Mouse (Mus musculus) ovary, postnatal 36 days (tissue): Measurements from ENCODE around the gene Pfkfb4.

Source experiments
- DNase-seq: peaks from one replicate; pipeline ENCODE4 v3.0.0; 2022; ENCODE audit warnings: low spot score, mixed read lengths

The Pfkfb4 gene

DNA sequence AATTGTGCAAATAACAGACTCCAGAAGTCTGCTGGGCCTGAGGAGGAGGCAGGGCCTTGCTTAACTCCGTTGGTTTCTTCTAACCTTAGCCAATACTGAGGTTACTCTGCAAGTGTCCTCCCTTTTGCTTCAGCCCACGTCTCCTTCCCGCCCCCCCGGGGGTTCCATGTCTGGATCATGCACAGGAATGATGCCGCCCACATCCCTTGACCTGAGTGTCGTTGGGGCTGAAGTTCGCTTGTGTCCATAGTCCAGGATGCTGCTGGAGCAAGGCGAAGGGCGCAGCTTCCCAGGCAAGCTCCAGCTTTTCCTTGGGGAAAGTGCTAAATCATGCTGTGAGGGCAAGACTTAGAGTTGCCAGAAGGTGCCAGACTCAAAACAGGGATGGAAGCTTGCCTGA is 4.8 kb downstream of the Pfkfb4 start:
- DNase-seq: no peak

DNA sequence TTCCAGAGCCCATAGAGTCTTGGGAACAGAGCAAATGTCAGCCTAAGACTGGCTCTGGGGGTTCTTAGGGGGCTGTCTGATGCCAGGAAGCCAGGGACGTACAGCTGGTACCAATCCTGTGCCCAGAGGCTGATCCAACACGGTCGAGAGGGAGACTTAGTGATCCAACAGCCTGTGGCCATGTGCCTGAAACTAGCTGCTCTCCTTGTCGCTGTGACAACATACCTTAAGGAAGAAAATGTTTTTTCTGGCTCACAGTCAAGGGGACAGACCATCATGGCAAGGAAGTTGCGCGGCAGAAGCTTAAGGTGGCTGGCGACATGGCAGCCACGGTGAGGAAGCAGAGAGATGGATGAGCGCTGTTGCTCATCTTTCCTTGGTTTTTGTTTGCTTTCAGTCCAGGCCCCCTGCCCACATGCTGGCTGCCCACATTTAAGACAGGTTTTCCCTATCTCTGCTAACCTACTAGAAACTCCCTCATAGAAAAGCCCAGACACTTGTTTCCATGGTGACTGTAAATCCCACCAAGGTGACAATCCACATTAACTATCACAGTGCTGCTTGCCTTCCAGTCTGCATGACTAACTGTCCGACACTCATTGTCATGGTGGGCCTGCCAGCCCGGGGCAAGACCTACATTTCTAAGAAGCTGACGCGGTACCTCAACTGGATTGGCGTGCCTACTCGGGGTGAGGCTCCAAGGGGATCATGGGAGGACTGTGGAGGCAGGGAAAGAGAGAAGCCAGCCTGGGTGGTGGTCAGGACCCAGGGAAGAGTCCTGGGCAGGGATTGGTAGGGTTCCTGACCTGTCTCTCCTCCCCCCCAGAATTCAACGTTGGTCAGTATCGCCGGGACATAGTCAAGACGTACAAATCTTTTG is 6.9 kb downstream of the Pfkfb4 start:
- DNase-seq: no peak

DNA sequence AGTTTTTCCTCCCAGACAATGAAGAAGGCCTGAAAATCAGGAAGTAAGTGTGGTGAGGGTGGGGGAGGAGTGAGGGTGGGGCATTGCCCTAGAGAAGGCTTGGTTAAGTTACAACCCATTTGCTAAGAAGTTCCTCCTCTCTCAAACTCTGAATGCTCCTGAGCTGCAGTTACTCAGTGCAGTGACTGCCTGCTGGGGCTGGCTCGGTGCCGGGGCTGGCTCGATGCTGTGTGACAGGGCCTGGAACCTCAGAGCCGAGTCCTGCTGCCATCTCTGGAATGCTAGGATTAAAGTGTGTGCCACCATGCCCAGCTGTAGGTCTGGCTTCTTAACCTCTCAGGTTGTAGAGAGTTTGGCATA is 7.6 kb downstream of the Pfkfb4 start:
- DNase-seq: no peak

DNA sequence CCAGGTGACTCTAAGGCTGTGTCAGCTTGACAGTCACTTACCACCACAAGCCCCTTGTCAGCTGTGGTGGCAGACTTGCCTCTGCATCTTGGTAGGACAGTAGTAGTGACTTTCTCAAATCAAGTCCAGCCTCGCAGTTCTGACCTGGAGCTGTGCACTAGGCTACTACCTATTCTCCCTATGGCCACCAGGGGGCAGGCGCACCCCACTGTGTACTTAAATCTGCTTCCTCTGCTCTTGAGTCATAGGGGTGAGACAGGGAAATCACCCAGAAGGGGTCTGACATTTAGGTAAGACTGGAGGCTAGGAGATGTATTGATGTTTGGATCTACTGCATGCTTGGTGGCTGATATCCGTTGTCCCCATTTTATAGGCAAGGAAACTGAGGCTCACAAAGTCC is 9.1 kb downstream of the Pfkfb4 start:
- peak; percentile 50 for DNase-seq

DNA sequence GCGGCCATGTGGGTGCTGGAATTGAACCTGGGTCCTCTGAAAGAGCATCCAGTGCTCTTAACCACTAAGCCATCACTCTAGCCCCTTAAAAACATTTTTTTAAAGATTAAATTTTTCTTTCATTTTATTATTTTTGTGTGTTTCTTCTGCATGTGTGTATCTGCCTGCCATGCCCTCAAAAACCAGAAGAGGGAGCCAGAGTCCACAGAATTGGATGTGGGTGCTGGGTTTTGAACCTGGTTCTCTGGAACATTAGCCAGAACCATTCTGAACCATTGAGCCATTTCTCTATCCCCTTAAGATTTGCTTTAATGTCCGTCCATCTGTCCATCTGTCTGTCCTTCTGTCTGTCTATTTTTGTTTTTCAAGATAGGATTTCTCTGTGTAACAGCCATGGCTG is 11.6 kb downstream of the Pfkfb4 start:
- DNase-seq: no peak

DNA sequence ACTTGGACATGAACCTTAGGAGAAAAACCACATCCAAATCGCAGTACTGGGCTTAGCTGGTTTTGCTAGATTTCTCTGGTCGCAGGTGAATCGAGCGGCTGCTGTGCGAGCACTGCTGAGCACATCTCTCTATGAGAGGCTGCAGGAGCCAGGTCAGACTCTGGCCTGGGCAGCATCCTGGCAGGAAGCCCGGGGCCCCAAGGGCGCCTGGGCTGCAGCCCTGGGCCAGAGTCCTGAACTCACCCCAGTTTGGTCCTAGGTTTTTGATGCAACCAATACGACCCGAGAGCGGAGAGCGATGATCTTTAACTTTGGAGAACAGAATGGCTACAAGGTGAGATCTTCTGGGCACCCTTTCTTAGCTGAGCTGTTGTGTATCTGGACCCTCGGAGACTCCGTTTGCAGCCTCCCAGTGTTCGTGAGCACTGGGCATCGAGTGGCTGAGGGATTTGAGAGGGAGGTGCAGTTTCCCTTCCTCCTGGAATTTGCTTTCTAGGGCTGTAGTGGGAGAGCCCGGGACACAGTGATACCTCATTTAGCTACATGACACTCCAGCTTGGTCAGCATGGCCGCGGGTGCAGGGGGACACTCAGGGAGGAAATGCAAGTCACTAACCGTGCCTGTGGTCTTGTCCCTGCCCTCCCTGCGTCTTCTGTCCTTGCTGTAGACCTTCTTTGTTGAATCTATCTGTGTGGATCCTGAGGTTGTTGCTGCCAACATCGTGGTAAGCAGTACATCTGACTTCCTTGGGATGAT is 15.6 kb downstream of the Pfkfb4 start:
- no peak for DNase-seq

DNA sequence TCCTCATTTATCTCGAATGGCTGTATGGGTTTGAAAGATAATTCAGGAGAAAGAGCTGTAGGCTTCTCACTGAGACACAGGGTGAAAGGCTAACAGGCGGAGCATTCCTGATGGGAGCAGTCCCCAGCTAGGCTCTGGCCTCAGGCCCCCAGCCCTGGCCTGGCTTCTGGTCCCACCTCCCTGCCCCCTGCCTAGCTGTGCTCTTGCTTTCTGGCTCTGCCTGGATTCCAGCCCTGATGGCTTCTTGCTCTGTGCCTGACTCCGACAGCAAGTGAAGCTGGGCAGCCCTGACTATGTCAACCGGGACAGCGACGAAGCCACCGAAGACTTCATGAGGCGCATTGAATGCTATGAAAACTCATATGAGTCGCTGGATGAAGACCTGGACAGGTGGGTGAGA is 16.5 kb downstream of the Pfkfb4 start:
- no peak for DNase-seq

DNA sequence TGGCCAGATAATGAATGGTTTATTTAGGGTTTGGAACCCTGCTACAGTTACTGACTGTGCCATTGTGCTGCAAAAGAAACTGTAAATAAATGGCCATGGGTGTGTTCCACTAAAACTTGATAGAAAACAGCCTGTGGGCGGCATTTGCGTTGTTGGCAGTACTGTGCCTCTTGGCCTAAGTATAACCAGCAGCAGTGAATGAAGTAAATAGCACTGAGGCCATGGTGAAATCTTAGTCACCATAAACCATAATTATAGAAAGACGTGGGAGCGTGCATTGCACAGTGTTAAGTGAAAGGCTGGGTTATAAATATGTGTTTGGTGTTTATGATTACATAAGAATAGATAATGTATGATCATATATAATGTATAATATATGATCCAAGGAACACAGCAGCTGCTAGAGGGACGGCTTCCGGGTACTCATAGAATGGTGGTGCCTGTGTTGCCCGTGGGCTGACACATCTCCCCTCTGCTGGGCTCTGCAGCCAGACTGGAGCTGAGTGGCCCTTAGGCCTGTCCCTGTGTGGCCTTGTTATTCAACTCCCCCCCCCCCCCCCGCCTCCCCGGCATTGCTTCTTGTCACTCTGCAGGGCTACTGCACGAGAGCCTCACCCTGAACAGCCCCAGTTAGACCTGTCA is 17.5 kb downstream of the Pfkfb4 start:
- DNase-seq: no peak

DNA sequence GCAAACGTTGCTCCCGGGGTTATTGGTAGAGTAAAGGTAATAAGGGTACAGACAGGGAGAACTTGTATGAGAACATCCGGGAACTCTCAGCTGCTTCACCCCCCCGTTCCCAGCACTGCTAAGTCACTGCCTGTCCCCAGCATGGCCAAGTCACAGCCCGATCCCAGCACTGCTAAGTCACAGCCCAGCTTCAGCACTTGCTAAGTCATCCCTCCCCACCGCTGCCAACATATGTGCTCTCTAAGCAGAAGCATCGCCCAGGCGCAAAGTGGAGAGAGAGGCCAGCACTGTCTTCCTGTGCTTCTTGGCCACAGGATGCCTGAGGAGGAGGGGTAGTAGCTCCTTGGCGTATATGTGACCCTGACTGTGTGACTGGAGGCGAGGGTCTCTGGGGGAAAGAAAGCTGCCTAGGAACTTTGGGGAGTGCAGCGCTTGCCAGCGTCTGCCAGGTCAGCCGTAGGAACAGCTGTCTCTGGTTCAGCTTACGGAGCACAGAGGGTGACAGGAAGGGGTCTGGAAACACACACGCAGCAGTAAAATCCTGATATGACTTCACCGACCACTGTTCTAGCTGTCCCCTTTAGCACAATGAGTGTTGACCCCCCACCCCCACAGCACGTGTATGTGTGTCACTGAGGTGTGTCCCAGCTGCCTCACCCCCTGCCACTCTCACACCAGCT is 18.2 kb downstream of the Pfkfb4 start:
- no peak for DNase-seq

DNA sequence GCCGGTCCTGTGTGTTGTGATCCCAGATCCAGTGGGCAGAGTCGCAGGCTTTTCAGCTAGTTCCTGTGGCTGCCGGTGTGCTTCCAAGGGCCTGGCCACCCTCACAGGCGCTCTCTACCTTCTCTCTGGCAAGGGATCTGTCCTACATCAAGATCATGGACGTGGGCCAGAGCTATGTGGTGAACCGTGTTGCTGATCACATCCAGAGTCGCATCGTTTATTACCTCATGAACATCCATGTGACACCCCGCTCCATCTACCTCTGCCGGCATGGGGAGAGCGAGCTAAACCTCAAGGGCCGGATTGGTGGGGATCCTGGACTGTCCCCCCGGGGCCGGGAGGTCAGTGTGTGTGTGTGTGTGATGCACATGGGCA is 18.7 kb downstream of the Pfkfb4 start:
- no peak for DNase-seq

DNA sequence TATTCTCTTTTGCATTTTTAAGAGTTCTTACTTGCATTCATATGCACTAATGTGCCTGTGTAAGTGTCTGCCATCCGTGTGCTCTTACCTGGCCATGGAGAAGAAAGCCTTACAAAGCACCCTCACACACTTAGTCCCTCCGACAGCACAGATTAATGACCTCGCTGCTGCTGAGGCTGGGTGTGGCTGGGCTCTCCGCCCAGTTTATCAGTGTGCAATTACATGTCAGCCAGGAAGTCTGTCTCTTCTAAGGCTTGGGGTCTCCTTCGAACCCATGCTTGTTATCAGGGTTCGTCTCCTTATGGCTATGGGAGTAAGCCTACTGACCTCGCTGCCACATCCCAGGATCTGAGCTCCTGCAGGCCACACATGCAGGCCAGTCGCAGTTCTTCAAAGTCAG is 23.8 kb downstream of the Pfkfb4 start:
- no peak for DNase-seq

DNA sequence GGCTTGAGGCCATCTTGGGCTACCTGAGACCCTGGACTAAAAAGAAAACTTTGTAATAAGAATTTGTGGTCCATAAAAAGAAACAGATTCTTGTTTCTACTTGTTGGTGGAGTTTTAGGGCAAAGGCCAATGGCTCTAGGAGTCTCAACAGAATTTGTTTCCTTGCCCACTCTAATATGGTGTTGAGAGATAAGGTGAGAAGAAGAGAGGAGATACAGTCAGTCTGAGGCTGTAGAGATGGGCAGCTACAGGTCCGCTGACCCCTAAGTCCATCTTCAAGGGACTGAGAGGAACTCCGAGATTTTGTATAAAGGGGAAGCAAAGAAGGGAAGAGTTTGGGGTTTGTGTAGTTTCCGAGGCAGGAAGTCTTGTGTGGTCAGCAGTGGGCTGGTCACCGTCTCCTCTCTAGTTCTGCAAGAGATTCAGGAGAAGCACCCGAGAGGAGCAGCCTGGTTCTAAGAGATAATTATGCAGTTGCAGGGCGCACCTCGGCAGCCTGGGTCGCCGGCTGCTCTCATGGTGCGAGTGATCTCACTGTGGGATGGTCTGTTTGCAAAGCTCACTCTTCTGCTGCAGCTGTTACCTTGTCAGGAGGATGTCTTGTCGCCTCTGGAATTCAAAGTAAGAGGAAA is 25.5 kb downstream of the Pfkfb4 start:
- DNase-seq: no peak

DNA sequence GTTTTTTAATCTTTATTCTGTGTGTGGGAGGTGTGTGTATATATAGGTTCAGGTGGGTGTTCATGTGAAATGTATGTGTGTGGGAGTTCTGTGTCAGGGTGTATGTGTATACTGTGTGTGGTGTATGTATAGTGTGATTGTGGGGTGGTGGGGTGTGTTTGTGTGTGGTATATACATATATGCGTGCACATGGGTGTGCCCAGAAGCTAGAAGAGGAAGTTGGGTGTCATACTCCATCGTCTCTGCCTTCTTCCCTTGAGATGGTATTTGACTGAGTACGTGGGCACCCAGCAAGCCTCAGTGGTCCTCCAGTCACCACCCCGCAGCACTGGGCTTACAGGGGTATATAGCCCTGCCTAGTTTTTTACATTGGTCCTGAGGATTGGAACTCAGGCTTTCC is 29.9 kb downstream of the Pfkfb4 start:
- no peak for DNase-seq

DNA sequence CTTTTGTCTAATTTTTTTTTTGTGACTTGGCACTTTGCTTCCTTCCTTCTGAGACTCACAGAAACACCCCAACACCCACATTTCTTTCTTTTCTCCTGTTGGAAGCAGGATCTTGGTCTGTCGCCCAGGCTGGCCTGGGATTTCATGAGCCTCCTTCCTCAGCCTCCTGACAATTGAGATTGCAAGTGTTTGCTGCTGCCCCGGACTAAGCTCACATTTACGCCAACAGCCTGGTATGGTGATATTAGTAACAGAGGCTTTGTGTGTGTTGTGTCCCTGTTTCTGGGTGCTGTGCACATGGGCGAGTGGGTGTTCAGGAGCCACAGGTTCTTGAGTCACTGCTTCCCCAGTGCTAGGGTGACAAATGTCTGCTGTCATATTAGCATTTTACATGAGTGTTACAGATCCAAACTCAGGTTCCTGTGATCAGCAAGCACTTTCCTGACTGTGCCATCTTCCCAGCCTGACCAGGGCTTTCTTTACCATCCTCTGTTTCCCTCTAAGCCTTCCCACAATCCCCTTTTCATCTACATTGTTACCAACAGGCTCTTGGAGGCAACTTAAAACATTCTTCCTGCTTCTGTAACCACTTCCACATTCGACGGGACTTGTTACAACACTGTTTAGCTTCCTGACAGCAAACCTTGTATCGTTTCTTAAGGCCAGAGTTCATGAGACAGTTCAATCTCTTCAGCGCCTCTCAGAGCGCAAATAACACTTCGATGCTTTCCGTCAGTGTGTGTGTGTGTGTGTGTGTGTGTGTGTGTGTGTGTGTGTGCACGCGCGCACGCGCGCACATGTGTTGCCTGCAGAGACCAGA is 31.5 kb downstream of the Pfkfb4 start:
- DNase-seq: no peak

DNA sequence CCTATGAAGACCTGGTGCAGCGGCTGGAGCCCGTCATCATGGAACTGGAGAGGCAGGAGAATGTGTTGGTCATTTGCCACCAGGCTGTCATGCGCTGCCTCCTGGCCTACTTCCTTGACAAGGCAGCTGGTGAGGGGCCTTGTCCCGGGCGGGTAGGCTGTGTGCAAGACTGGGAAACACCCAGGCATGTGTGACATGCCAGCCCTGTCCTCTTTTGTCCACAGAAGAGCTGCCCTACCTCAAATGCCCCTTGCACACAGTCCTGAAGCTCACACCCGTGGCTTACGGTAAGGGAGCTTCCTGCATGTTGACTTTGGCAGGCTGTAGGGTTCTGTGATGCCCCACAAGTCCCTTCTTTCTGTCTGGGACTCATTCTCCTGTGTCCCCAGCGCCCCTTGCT is 35.9 kb downstream of the Pfkfb4 start:
- no peak for DNase-seq

DNA sequence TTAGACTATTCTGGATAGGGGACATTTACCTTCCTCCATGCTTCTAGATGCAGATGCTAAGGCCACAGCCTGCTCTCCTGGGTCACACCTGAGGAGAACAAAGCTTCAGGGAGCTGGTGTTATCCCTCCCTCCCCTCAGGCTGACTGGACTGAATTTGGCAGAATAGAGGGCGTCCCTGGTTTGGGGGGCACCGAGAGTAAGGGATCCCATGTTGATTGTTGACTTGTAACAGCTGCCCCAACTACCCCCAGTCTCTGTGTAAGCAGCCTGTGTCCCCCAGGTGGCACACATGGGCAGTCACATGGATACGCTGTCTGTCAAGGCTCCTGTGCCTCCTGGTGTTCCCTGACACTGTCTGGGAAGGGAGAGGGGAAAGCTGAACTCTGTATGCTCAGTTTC is 36.8 kb downstream of the Pfkfb4 start:
- DNase-seq: no peak

DNA sequence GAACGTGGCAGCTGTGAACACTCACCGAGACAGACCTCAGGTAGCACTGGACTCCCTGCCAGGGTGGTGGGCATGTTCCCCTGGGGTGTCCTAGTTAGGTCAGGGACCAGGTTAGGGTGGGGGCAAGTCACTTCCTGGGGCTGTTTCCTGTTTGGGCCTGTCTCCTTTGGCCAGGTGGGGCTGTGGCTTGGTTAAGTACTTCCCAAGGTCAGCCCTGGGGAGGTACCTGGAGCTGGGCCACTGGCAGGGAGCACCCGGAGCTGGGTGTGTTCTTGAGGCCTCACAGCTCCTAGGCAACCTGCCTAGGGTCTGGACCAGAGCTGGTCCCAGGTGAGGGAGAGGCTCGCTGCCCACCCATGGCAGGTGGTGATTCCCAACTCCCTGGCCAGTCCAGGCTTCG is 37.3 kb downstream of the Pfkfb4 start:
- DNase-seq: no peak

DNA sequence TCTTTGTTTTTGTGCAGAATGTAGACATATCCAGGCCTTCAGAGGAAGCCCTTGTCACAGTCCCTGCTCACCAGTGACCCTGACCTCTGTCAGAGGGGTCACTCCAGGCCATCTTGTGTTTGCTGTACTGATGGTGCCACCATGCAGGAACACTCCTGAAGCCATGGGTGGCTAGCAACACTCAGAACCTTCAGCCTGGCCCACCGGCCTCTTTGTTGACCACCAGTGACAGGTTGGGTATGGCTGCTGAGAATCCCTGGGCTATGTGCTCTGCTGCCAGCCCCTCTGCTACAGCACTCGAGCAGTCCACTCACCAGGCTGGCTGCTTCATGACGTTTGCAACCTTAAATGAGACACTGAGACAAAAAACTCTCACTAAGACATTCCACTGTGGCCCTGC is 38.7 kb downstream of the Pfkfb4 start:
- DNase-seq: no peak

DNA sequence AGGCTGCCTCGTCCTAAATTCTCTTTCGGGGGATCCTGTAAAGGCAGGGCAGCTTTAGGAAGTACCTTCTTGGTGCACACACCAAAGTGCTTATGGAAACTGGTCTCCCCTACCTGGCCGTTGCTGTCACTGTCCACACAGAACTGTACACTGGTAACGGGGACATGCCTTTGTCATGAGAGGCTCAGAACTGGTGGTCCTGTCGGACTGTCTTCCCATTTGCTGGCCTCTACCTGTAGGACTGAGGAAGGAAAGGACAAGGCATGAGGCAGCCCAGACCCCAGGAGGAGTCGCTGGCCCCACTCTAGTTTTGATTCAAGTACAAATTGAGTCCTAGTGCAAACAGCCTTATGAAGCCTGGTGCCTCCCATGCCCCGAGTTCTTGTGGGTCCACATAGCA is 39.4 kb downstream of the Pfkfb4 start:
- DNase-seq: no peak

DNA sequence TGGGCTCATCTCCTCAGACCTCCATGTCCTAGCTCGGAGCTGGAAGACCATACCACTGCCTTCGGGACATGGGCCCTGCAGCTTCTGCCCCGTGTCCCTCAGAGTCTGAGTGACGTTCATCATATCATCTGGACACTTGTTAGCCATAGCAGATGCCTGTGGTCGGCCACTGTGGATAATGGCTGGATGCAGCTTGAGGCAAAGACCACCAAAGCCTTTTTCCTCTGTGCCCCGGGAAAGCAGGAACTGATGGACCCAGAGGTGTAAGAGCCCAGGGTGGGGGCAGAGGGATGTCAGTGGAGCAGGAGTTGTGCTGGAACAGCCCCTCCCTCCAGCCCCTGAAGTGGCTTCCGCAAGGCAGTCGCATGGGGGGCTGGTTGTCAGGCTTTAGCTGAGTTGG is 40.1 kb downstream of the Pfkfb4 start:
- DNase-seq: no peak

DNA sequence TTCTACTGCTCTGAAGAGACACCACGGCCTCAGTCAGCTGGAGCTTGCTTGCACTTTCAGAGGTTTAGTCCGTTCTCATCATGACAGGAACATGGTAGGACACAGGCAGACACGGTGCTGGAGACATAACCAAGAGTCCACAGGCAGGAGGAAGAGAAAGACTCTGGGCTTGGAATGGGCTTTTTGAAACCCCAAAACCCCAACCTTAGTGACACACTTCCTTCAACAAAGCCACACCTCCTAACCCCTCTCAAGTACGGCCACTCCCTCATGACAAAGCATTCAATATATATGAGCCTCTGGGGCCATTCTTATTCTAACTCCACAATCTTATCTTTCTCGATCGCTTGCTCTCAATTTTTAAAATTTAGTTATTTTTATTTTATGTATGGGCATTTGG is 40.9 kb downstream of the Pfkfb4 start:
- no peak for DNase-seq
